Mouse (Mus musculus): Measurements from ENCODE around the gene Dmrtc2. TPM values are rescaled to one million over a fixed set of nuclear protein-coding genes. Genes with fewer than 3 reads are reported as not detected.

Dmrtc2 gene
- polyA plus RNA-seq (2012; rRNA removed; ENCODE audit: low replicate concordance), result not detected in 2 replicates

DNA sequence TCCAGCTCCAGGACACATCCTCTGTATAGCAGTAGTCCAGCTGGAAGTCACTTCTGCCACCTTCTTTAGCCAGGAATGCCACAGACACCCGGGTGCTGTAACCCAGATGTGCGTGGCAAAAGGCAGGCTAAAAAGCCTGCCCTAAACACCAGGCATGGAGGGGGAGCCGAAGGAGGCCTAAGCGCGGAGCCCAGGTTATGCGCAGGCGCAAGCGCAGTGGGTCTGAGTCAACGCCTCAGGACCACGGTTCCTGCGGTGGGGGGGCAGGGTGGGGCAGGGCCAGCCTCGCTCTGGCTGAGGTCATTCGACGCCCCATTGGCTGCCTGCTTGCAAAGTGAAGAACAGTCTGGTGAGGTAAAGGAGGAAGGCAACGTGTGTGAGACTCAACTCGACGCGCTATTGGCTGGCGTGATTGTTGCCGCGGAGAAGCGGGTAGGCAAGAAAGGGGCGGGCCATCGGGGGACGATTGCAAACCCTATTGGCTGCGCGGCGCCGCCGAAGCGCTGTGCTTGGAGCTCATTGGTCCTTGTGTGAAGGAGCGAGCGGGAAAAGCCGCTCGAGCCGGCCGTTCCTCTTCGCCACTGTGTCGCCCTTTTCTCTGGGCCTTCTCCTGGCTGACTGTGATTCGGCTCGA, at the start of gene Dmrtc2, which contains the start of gene Lypd4:
Gene Dmrtc2, plus strand, starts transcription at position 526 of the 634 bp plus-strand sequence.
Gene Lypd4, minus strand, starts transcription at position 410 of the 634 bp plus-strand sequence.

GRCm38 (mm10) chr7:24861913-24862312, 7.9 kb upstream of the Dmrtc2 start, which contains the start of gene Gm9844:
Gm9844 (plus strand) TSS chr7:24862213.

GRCm38 (mm10) chr7:24883896-24884692, 14.2 kb downstream of the Dmrtc2 start, which contains the start of gene Rps19:
Rps19 (plus strand) TSS chr7:24884371.

GRCm38 (mm10) chr7:24897224-24897623, 27.4 kb downstream of the Dmrtc2 start, which contains the start of gene Cd79a:
Cd79a (plus strand) TSS chr7:24897381.

GRCm38 (mm10) chr7:24902630-24903443, 33.0 kb downstream of the Dmrtc2 start, which contains the start of gene Arhgef1:
Arhgef1 (plus strand) TSS chr7:24902912.

Other genes with a start within 250 kb of the Dmrtc2 start
- 0.14 and 0.26 TPM in 2 replicates for gene Lypd3, start 233.5 kb upstream of the Dmrtc2 start, polyA plus RNA-seq (2012; rRNA removed; ENCODE audit: low replicate concordance)
- not detected in 2 replicates for gene Tex101, start 193.4 kb upstream of the Dmrtc2 start, polyA plus RNA-seq (2012; rRNA removed; ENCODE audit: low replicate concordance)
- gene BC049730, start 160.8 kb upstream of the Dmrtc2 start, polyA plus RNA-seq (2012; rRNA removed; ENCODE audit: low replicate concordance), result not detected in 2 replicates
- not detected in 2 replicates for gene Gm4763, start 143.1 kb upstream of the Dmrtc2 start, polyA plus RNA-seq (2012; rRNA removed; ENCODE audit: low replicate concordance)
- gene Cd177, start 109.7 kb upstream of the Dmrtc2 start, polyA plus RNA-seq (2012; rRNA removed; ENCODE audit: low replicate concordance), result 2.4 and 6.6 TPM in 2 replicates
- 3.0 and 4.2 TPM in 2 replicates for gene Ceacam10, start 92.9 kb upstream of the Dmrtc2 start, polyA plus RNA-seq (2012; rRNA removed; ENCODE audit: low replicate concordance)
- gene Gm9844, start 7.8 kb upstream of the Dmrtc2 start, polyA plus RNA-seq (2012; rRNA removed; ENCODE audit: low replicate concordance), result 0.31 TPM in 1 of 2 replicates, not detected in the other
- gene Lypd4, start 116 bp upstream of the Dmrtc2 start, polyA plus RNA-seq (2012; rRNA removed; ENCODE audit: low replicate concordance), result not detected in 2 replicates
- gene Rps19, start 14.3 kb downstream of the Dmrtc2 start, polyA plus RNA-seq (2012; rRNA removed; ENCODE audit: low replicate concordance), result 315 and 337 TPM in 2 replicates
- gene Cd79a, start 27.3 kb downstream of the Dmrtc2 start, polyA plus RNA-seq (2012; rRNA removed; ENCODE audit: low replicate concordance), result 31.8 and 52.6 TPM in 2 replicates
- 128 and 140 TPM in 2 replicates for gene Arhgef1, start 32.9 kb downstream of the Dmrtc2 start, polyA plus RNA-seq (2012; rRNA removed; ENCODE audit: low replicate concordance)
- not detected in 2 replicates for gene Gm4881, start 74.4 kb downstream of the Dmrtc2 start, polyA plus RNA-seq (2012; rRNA removed; ENCODE audit: low replicate concordance)
- gene Rabac1, start 102.7 kb downstream of the Dmrtc2 start, polyA plus RNA-seq (2012; rRNA removed; ENCODE audit: low replicate concordance), result 244 and 287 TPM in 2 replicates
- gene Atp1a3, start 135.9 kb downstream of the Dmrtc2 start, polyA plus RNA-seq (2012; rRNA removed; ENCODE audit: low replicate concordance), result 1.6 and 4.1 TPM in 2 replicates
- 19.8 and 24.4 TPM in 2 replicates for gene Grik5, start 202.3 kb downstream of the Dmrtc2 start, polyA plus RNA-seq (2012; rRNA removed; ENCODE audit: low replicate concordance)
- gene Zfp574, start 202.5 kb downstream of the Dmrtc2 start, polyA plus RNA-seq (2012; rRNA removed; ENCODE audit: low replicate concordance), result 34.5 and 39.7 TPM in 2 replicates

Measured in duodenum, adult 2 months (tissue).